8 mouse cellular contexts compared by ENCODE assay signal in the genomic region with DNA sequence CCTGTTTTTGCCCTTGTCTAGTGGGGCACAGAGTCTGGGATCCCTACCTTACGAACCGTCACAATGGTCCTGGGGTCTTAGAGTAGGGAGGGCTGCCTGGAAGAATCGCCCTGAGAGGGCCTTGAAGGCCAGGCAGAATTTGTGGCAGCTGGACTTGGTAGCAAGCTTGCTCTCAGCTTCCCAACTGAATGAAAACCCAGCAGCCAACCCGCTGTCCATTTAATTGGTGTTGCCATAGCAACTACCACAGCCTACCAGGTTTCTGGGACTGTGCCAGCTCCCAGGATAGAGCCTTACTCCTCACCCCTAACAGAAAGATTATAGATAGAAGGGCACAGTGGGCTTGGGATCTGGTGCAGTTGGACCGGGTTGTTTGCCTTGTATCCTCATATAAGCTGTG. TPM values are rescaled to one million over a fixed set of nuclear protein-coding genes. Genes with fewer than 3 reads are reported as not detected.
DNase-seq lines count a peak whose midpoint lies in the region; ATAC-seq and TF ChIP-seq lines count a peak whose summit lies in the region.

No protein-coding gene starts in this region.

- TF ChIP-seq POLR2A in MEL (IDR thresholded peaks at IDR 0.05; ENCODE audit: control insufficient read depth in 1 of 2, insufficient read depth in 1 of 2, low read depth in 1 of 2, low read length in 2 of 2, poor library complexity in 1 of 2): no peak

- no peak overlapping the region for H3K4me3 ChIP-seq in MEL (ENCODE audit: control insufficient read depth in 1 of 2, insufficient read depth in 1 of 2, low read depth in 2 of 2, low read length in 2 of 2)
- H3K4me3 ChIP-seq in forebrain, embryonic 15.5 days: no peak overlapping the region

- no peaks in the 10 kb centered on the region for H3K79me2 ChIP-seq in MEL (ENCODE audit: control insufficient read depth, insufficient read depth, low read length, poor library complexity)

- 6% methylated on average over 5 of the region's 5 CpGs for WGBS in forebrain, embryonic 15.5 days

- no peaks in the 10 kb centered on the region for H3K4me1 ChIP-seq in MEL (ENCODE audit: control insufficient read depth in 1 of 2, insufficient read depth in 2 of 2, low read length in 2 of 2)
- peaks cover 82% of the 10 kb centered on the region for H3K4me1 ChIP-seq in forebrain, embryonic 15.5 days

- H3K36me3 ChIP-seq in MEL (ENCODE audit: control insufficient read depth in 1 of 2, insufficient read depth in 2 of 2, low read length in 2 of 2): peaks cover 0 to 1% of the 10 kb centered on the region in 2 experiments; a peak in 2 of 4 replicates
- H3K36me3 ChIP-seq in forebrain, embryonic 15.5 days: 0 out of 2 replicates have a peak, but pooled peaks cover 4% of the 10 kb centered on the region

- H3K9ac ChIP-seq in MEL (ENCODE audit: control insufficient read depth, low read depth, low read length, poor library complexity, severe bottlenecking): no peak overlapping the region
- no peak overlapping the region; the same call in 1 of the 2 replicates for H3K9ac ChIP-seq in forebrain, embryonic 15.5 days (replicated peaks)

- DNase-seq in MEL (ENCODE audit: low read depth, low spot score): peak; percentile 34
- DNase-seq in adrenal gland, postnatal 14 days: peak; percentile 78
- peak; percentile 54 to 75 for DNase-seq in left cerebral cortex, adult 9 months (ENCODE audit: low spot score in 2 of 2)
- peak; percentile 65 for DNase-seq in retina, postnatal 7 days (ENCODE audit: low read depth, low spot score)
- DNase-seq in T-cell, adult 2 months (ENCODE audit: low spot score): no peak
- DNase-seq in lung, postnatal 10 days: no peak
- no peak for DNase-seq in testis, postnatal 14 days (ENCODE audit: low spot score)

- H3K4me2 ChIP-seq in forebrain, embryonic 15.5 days (replicated peaks): no peak overlapping the region

- no peak overlapping the region for H3K27ac ChIP-seq in MEL (ENCODE audit: control insufficient read depth, low read depth, low read length)
- H3K27ac ChIP-seq in forebrain, embryonic 15.5 days (replicated peaks): peak overlapping the region; percentile 94

- TF ChIP-seq CTCF in MEL (IDR thresholded peaks at IDR 0.05 in 2 of 3, conservative IDR thresholded peaks at IDR 0.05 in 1 of 3; ENCODE audit: control insufficient read depth in 1 of 3, insufficient read depth in 1 of 3, low read depth in 2 of 3, low read length in 3 of 3, poor library complexity in 1 of 3, severe bottlenecking in 1 of 3): no peak

- ATAC-seq in forebrain, embryonic 15.5 days (replicated peaks): peak; percentile 30

- no peak for TF ChIP-seq RAD21 in MEL (IDR thresholded peaks at IDR 0.05; ENCODE audit: low read depth, low read length)

- no peak for TF ChIP-seq EP300 in MEL (IDR thresholded peaks at IDR 0.05; ENCODE audit: low read depth in 1 of 2, low read length in 2 of 2)

- H3K27me3 ChIP-seq in MEL (ENCODE audit: control insufficient read depth in 1 of 2, insufficient read depth in 2 of 2, low read length in 2 of 2): no peaks in the 10 kb centered on the region
- H3K27me3 ChIP-seq in forebrain, embryonic 15.5 days: no peaks in the 10 kb centered on the region

- H3K9me3 ChIP-seq in MEL (replicated peaks; ENCODE audit: insufficient read depth, low read length): no peaks in the 10 kb centered on the region
- no peaks in the 10 kb centered on the region for H3K9me3 ChIP-seq in forebrain, embryonic 15.5 days

TF ChIP-seq in MEL, 35 proteins besides CTCF, POLR2A, EP300 and RAD21:
- TF ChIP-seq USF2 (IDR thresholded peaks at IDR 0.05; ENCODE audit: borderline replicate concordance in 1 of 2, insufficient read depth in 1 of 2, low read depth in 1 of 2, low read length in 2 of 2) (no peak), ZNF384 (IDR thresholded peaks at IDR 0.05; ENCODE audit: low read depth, low read length) (no peak)

RNA-seq across cellular contexts. Expression of a gene that starts 34.7 kb away (rescaled TPM):
- total RNA-seq in MEL (2012; rRNA removed): 20.6 and 25.2 TPM in 2 replicates
- polyA plus RNA-seq in MEL (2012; ENCODE audit: insufficient read depth in 1 of 2, insufficient read length in 2 of 2, low read depth in 1 of 2, low replicate concordance in 2 of 2, missing spikeins in 1 of 2): 10 to 100 TPM in 1 of 2 experiments, not detected in 1; 33.2 TPM
- 5.0 and 5.2 TPM in 2 replicates for total RNA-seq in adrenal gland, postnatal 14 days (2021)
- 86.3 and 93.7 TPM in 2 replicates for polyA plus RNA-seq in forebrain, embryonic 15.5 days (2015; fragmentation: Nextera tagmentation; extraction: Ambion mirVana)

RNA-seq across cellular contexts. Expression of a gene that starts 42.8 kb away (rescaled TPM):
- total RNA-seq in MEL (2012; rRNA removed): 265 and 276 TPM in 2 replicates
- polyA plus RNA-seq in MEL (2012; ENCODE audit: insufficient read depth in 1 of 2, insufficient read length in 2 of 2, low read depth in 1 of 2, low replicate concordance in 2 of 2, missing spikeins in 1 of 2): 100 to 1,000 TPM in 1 of 2 experiments, not detected in 1; 207 TPM
- 91.3 and 98.1 TPM in 2 replicates for total RNA-seq in adrenal gland, postnatal 14 days (2021)
- 141 and 152 TPM in 2 replicates for polyA plus RNA-seq in forebrain, embryonic 15.5 days (2015; fragmentation: Nextera tagmentation; extraction: Ambion mirVana)

RNA-seq across cellular contexts. Expression of a gene that starts 52.9 kb away (rescaled TPM):
- 54.6 and 65.0 TPM in 2 replicates for total RNA-seq in MEL (2012; rRNA removed)
- 10 to 100 TPM in 1 of 2 experiments, not detected in 1; 35.5 TPM for polyA plus RNA-seq in MEL (2012; ENCODE audit: insufficient read depth in 1 of 2, insufficient read length in 2 of 2, low read depth in 1 of 2, low replicate concordance in 2 of 2, missing spikeins in 1 of 2)
- total RNA-seq in adrenal gland, postnatal 14 days (2021): 75.3 and 75.4 TPM in 2 replicates
- 113 and 114 TPM in 2 replicates for polyA plus RNA-seq in forebrain, embryonic 15.5 days (2015; fragmentation: Nextera tagmentation; extraction: Ambion mirVana)

Comparison
In these comparisons a context has a peak if more than half of its experiments do, and no peak if none do; other contexts are left out.
1. DNase-seq: peak in MEL (single experiment), adrenal gland, postnatal 14 days (single experiment), left cerebral cortex, adult 9 months (2 of 2) and retina, postnatal 7 days (single experiment); none in T-cell, adult 2 months (single experiment), lung, postnatal 10 days (single experiment) and testis, postnatal 14 days (single experiment).